Mouse (Mus musculus): ENCODE data around the gene Nr2c1. TPM values are rescaled to one million over a fixed set of nuclear protein-coding genes. Genes with fewer than 3 reads are reported as not detected.

Gene Nr2c1
- 7.9 and 8.8 TPM in 2 replicates for polyA plus RNA-seq (2015; fragmentation: Nextera tagmentation; extraction: Ambion mirVana)

DNA sequence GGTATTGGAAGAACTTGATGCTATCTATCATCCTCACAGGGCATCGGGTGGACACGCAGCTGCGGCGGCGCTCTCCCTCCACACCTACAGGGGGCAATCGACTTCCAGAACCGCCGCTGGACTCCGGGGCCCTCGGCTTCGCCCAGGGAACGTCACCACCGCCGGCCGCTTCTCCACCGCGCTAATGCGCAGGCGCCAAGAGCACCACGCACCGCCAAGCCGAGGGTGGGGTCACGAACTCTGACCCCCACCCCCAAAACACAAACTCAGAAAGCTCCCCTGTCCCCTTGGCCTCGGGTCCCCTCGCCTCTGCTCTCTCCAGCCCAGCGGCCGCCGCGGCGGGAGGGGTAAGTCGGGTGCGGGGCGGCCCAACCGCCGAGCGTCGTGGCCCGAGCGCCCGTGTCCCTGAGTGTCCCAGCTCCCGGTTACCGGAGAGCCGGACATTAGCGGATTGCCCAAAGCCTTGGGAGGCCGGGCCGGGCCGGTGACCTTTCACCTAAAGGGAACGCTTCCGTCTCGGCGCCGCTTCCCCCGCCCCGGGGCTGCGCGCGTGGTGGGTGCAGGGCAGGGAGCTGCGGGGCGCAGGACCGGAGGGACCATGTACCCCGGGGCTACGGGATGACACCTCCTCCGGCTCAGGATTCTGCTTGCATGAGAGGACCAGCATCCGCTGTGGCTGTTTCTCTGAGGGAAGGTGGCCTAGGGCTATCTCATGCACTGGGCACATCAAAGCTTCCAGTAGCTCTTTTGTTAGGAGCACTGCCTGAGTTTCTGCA lies at the start of gene Nr2c1:
Nr2c1 (plus strand) TSS at position 268 of the 776 bp plus-strand sequence.
- Histone ChIP-seq H3K4me2 (ENCODE audit: low read length) (peak within 1 kb of the TSS; percentile 70), H3K36me3 (ENCODE audit: control insufficient read depth, insufficient read depth) (no peaks in the 10 kb centered on the region), H3K4me1 (replicated peaks; ENCODE audit: control insufficient read depth, insufficient read depth, low read length) (peaks cover 17% of the 10 kb centered on the region), H3K9me3 (ENCODE audit: control insufficient read depth, low read length) (no peaks in the 10 kb centered on the region), H3K4me3 (replicated peaks; ENCODE audit: low read length) (peak within 1 kb of the TSS; percentile 99), H3K27ac (ENCODE audit: low read length) (peak within 1 kb of the TSS; percentile 85), H3K9ac (replicated peaks; ENCODE audit: low read depth, low read length) (peak within 1 kb of the TSS; percentile 94), H3K27me3 (replicated peaks; ENCODE audit: control insufficient read depth, insufficient read depth, low read length) (no peaks in the 10 kb centered on the region)
- ATAC-seq = peak; percentile 93
- WGBS = under 1% methylated on average over 64 of the region's 64 CpGs

DNA sequence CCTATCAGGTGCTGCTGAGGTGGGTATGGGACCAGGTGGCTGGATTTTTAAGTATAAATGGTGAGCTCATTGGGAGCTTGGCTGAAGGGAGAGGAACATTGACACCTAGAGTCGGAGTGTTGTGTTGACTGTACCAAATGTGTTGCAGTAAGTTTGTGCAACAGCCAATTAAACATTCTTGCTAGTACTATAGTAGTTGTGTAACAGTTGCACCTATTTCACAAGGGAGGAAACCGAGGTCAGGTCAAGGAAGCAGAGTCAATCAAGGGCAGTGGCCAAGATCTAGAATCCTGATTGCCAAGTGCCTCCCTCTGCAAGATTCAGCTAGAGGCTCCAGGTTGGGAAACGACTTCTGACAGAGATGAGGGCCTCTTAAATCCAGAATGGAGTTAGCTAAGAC lies 49.7 kb upstream of the Nr2c1 start:
- no peak for ATAC-seq
- H3K9ac ChIP-seq (replicated peaks; ENCODE audit: low read depth, low read length) = no peak overlapping the region
- no peaks in the 10 kb centered on the region for H3K27me3 ChIP-seq (replicated peaks; ENCODE audit: control insufficient read depth, insufficient read depth, low read length)
- no peaks in the 10 kb centered on the region for H3K4me1 ChIP-seq (replicated peaks; ENCODE audit: control insufficient read depth, insufficient read depth, low read length)
- no peaks in the 10 kb centered on the region for H3K9me3 ChIP-seq (ENCODE audit: control insufficient read depth, low read length)
- no peak overlapping the region for H3K4me3 ChIP-seq (replicated peaks; ENCODE audit: low read length)
- H3K27ac ChIP-seq (ENCODE audit: low read length) = no peak overlapping the region
- no peak overlapping the region for H3K4me2 ChIP-seq (ENCODE audit: low read length)
- H3K36me3 ChIP-seq (ENCODE audit: control insufficient read depth, insufficient read depth) = no peaks in the 10 kb centered on the region
- 93% methylated on average over 3 of the region's 3 CpGs for WGBS

- H3K9ac ChIP-seq (replicated peaks; ENCODE audit: low read depth, low read length) = no peak overlapping the region
- H3K4me1 ChIP-seq (replicated peaks; ENCODE audit: control insufficient read depth, insufficient read depth, low read length) = no peaks in the 10 kb centered on the region
- H3K4me2 ChIP-seq (ENCODE audit: low read length) = no peak overlapping the region
- H3K36me3 ChIP-seq (ENCODE audit: control insufficient read depth, insufficient read depth) = no peaks in the 10 kb centered on the region
- no peaks in the 10 kb centered on the region for H3K9me3 ChIP-seq (ENCODE audit: control insufficient read depth, low read length)
- H3K4me3 ChIP-seq (replicated peaks; ENCODE audit: low read length) = no peak overlapping the region
- H3K27me3 ChIP-seq (replicated peaks; ENCODE audit: control insufficient read depth, insufficient read depth, low read length) = no peaks in the 10 kb centered on the region
- no peak for ATAC-seq
- WGBS = 93% methylated on average over 10 of the region's 10 CpGs
- H3K27ac ChIP-seq (ENCODE audit: low read length) = no peak overlapping the region
Observed at GRCm38 (mm10) chr10:94105498-94105897, 42.3 kb upstream of the Nr2c1 start.

DNA sequence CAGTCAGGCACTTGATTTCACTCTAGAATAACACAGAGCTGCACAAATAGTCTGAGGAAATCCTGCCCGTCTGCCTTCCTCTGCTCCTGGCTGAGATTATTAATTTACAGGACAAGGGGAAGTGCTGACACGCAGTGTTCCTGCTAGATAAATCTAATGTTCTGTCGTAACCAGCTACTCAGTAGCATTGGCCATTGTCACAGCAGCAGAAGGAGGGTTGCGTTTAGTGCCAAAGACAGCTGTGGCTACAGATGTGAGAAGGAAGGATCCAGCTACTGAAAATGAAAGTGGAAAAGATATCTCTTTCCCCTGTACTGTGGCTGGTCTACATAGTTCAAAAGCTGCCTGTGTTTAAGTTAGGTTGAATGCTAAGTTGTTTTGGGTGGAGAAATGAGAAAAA lies 40.7 kb upstream of the Nr2c1 start:
- 84% methylated on average over 4 of the region's 4 CpGs for WGBS
- no peak overlapping the region for H3K4me3 ChIP-seq (replicated peaks; ENCODE audit: low read length)
- no peak overlapping the region for H3K27ac ChIP-seq (ENCODE audit: low read length)
- H3K27me3 ChIP-seq (replicated peaks; ENCODE audit: control insufficient read depth, insufficient read depth, low read length) = no peaks in the 10 kb centered on the region
- no peak overlapping the region for H3K4me2 ChIP-seq (ENCODE audit: low read length)
- no peaks in the 10 kb centered on the region for H3K4me1 ChIP-seq (replicated peaks; ENCODE audit: control insufficient read depth, insufficient read depth, low read length)
- no peak for ATAC-seq
- H3K36me3 ChIP-seq (ENCODE audit: control insufficient read depth, insufficient read depth) = no peaks in the 10 kb centered on the region
- no peak overlapping the region for H3K9ac ChIP-seq (replicated peaks; ENCODE audit: low read depth, low read length)
- no peaks in the 10 kb centered on the region for H3K9me3 ChIP-seq (ENCODE audit: control insufficient read depth, low read length)

DNA sequence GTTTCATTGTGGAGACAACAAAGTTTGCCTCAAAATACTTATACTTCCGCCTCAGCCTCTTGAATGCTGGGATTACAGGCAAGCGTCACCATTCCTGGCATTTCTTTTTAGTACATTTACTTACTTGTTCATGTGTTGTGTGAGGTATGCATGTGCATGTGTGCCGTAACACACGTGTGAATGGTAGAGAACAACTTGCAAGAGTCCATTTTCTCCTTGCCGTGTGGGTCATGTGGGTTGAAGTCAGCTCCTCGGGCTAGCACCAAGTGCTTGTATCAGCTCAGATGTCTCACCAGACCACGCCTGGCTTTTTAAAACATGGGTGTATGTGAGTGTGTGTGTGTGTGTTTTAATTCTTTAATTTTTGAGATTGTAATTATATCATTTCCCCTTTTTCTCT lies 40.2 kb upstream of the Nr2c1 start:
- no peak for ATAC-seq
- Histone ChIP-seq H3K9me3 (ENCODE audit: control insufficient read depth, low read length) (no peaks in the 10 kb centered on the region), H3K27ac (ENCODE audit: low read length) (no peak overlapping the region), H3K4me3 (replicated peaks; ENCODE audit: low read length) (no peak overlapping the region), H3K4me2 (ENCODE audit: low read length) (no peak overlapping the region), H3K9ac (replicated peaks; ENCODE audit: low read depth, low read length) (no peak overlapping the region), H3K27me3 (replicated peaks; ENCODE audit: control insufficient read depth, insufficient read depth, low read length) (no peaks in the 10 kb centered on the region), H3K36me3 (ENCODE audit: control insufficient read depth, insufficient read depth) (no peaks in the 10 kb centered on the region), H3K4me1 (replicated peaks; ENCODE audit: control insufficient read depth, insufficient read depth, low read length) (no peaks in the 10 kb centered on the region)
- WGBS = 93% methylated on average over 7 of the region's 7 CpGs

DNA sequence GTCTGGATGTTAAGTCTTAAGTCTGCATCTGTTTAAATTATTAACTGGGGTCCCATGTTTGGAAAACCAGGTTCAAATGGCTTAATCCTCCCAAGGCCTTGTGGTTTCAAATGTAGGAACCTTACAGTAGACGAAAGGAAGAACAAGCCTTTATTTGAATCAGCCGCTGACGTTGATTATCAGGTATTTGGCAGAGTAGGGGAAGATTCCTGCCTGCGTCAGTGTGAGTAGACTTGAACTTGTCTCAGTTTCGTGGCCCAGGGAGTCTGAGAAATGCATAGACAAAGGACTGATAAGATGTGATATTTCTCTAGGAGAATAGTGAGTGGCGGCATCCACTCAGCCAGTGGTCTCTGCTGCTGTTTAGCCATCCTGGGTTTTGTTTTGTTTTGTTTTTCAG lies 39.0 kb upstream of the Nr2c1 start:
- 92% methylated on average over 6 of the region's 6 CpGs for WGBS
- Histone ChIP-seq H3K9me3 (ENCODE audit: control insufficient read depth, low read length) (no peaks in the 10 kb centered on the region), H3K27me3 (replicated peaks; ENCODE audit: control insufficient read depth, insufficient read depth, low read length) (no peaks in the 10 kb centered on the region), H3K27ac (ENCODE audit: low read length) (no peak overlapping the region), H3K4me1 (replicated peaks; ENCODE audit: control insufficient read depth, insufficient read depth, low read length) (no peaks in the 10 kb centered on the region), H3K36me3 (ENCODE audit: control insufficient read depth, insufficient read depth) (no peaks in the 10 kb centered on the region), H3K4me2 (ENCODE audit: low read length) (no peak overlapping the region), H3K4me3 (replicated peaks; ENCODE audit: low read length) (no peak overlapping the region), H3K9ac (replicated peaks; ENCODE audit: low read depth, low read length) (no peak overlapping the region)
- ATAC-seq = no peak

- H3K9ac ChIP-seq (replicated peaks; ENCODE audit: low read depth, low read length) = no peak overlapping the region
- WGBS = 84% methylated on average over 9 of the region's 9 CpGs
- H3K4me3 ChIP-seq (replicated peaks; ENCODE audit: low read length) = no peak overlapping the region
- H3K9me3 ChIP-seq (ENCODE audit: control insufficient read depth, low read length) = no peaks in the 10 kb centered on the region
- no peaks in the 10 kb centered on the region for H3K27me3 ChIP-seq (replicated peaks; ENCODE audit: control insufficient read depth, insufficient read depth, low read length)
- H3K4me1 ChIP-seq (replicated peaks; ENCODE audit: control insufficient read depth, insufficient read depth, low read length) = no peaks in the 10 kb centered on the region; the same call in 1 of the 2 replicates
- no peak overlapping the region for H3K4me2 ChIP-seq (ENCODE audit: low read length)
- ATAC-seq = no peak
- no peaks in the 10 kb centered on the region for H3K36me3 ChIP-seq (ENCODE audit: control insufficient read depth, insufficient read depth)
- H3K27ac ChIP-seq (ENCODE audit: low read length) = no peak overlapping the region
Observed at GRCm38 (mm10) chr10:94110834-94111754, 36.7 kb upstream of the Nr2c1 start.

GRCm38 (mm10) chr10:94112207-94112606 lies 35.6 kb upstream of the Nr2c1 start:
- 72% methylated on average over 3 of the region's 3 CpGs for WGBS
- Histone ChIP-seq H3K4me1 (replicated peaks; ENCODE audit: control insufficient read depth, insufficient read depth, low read length) (no peaks in the 10 kb centered on the region; the same call in 1 of the 2 replicates), H3K27ac (ENCODE audit: low read length) (no peak overlapping the region), H3K4me3 (replicated peaks; ENCODE audit: low read length) (no peak overlapping the region), H3K36me3 (ENCODE audit: control insufficient read depth, insufficient read depth) (no peaks in the 10 kb centered on the region), H3K27me3 (replicated peaks; ENCODE audit: control insufficient read depth, insufficient read depth, low read length) (no peaks in the 10 kb centered on the region), H3K4me2 (ENCODE audit: low read length) (no peak overlapping the region), H3K9me3 (ENCODE audit: control insufficient read depth, low read length) (no peaks in the 10 kb centered on the region), H3K9ac (replicated peaks; ENCODE audit: low read depth, low read length) (no peak overlapping the region)
- ATAC-seq = no peak

DNA sequence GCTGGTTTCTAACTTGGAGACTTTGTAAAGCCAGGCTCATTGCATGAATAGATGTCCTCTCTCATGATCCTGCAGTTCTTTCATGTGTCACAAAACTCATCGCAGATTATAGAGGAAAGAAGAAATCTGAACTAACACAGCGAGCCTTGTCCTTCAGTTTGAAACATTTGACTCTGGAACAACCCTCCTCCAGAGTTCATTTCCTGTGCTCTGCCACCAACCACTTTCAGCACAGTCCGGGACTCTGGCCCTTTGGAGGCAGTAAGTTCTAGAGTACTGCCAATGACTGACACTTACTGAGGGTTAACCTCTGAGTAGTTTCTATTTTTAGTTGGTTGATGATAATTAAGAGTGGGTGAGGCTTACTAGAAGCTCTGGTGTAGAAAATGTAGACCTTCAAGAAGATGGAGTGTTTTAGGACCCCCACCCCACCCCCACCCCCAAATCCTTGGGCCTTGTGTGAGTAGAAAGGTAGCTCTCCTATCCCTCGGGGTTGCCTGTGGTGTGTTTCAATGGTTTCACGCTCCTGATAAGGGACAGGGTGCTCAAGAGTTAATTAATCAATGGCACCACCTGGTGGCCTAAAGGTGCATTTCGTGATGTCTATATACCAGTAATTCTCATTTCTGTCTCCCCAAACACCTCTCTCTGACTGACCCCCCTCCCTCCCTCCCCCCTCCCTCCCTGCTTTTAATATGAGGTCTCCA lies 31.8 kb upstream of the Nr2c1 start:
- H3K4me1 ChIP-seq (replicated peaks; ENCODE audit: control insufficient read depth, insufficient read depth, low read length) = no peaks in the 10 kb centered on the region; the same call in 1 of the 2 replicates
- ATAC-seq = peak; percentile 89
- H3K4me3 ChIP-seq (replicated peaks; ENCODE audit: low read length) = no peak overlapping the region
- WGBS = 37% methylated on average over 6 of the region's 6 CpGs
- H3K27ac ChIP-seq (ENCODE audit: low read length) = no peak overlapping the region
- H3K36me3 ChIP-seq (ENCODE audit: control insufficient read depth, insufficient read depth) = no peaks in the 10 kb centered on the region
- no peaks in the 10 kb centered on the region for H3K27me3 ChIP-seq (replicated peaks; ENCODE audit: control insufficient read depth, insufficient read depth, low read length)
- no peak overlapping the region for H3K9ac ChIP-seq (replicated peaks; ENCODE audit: low read depth, low read length)
- no peaks in the 10 kb centered on the region for H3K9me3 ChIP-seq (ENCODE audit: control insufficient read depth, low read length)
- H3K4me2 ChIP-seq (ENCODE audit: low read length) = no peak overlapping the region

All from forebrain, embryonic 16.5 days (tissue).